Mouse (Mus musculus) kidney, postnatal 0 days (tissue): ENCODE results near the gene Avl9. TPM values are rescaled to one million over a fixed set of nuclear protein-coding genes. Genes with fewer than 3 reads are reported as not detected.

Source experiments
- ATAC-seq: fragments of 200-750 bp; cut with Nextera tagmentation; replicated peaks from 2 replicates; pipeline ENCODE4 v1.8.0; 2017; ENCODE audit warnings: low read depth, moderate number of reproducible peaks, moderate TSS enrichment, moderate library complexity; ENCODE audit not compliant: low FRiP score
- DNase-seq: peaks from one replicate; pipeline ENCODE4 v3.0.0-alpha.2; 2016; ENCODE audit warnings: low spot score
- H3K27ac ChIP-seq: fragments of 300-500 bp; sonication (generic); 2 replicates; pipeline ENCODE4 v1.5.1; 2014; ENCODE audit warnings: mild to moderate bottlenecking
- H3K27me3 ChIP-seq: fragments of 300-500 bp; sonication (generic); 2 replicates; pipeline ENCODE4 v1.6.1; 2014; ENCODE audit warnings: low read length, mixed read lengths; ENCODE audit not compliant: insufficient read depth
- H3K36me3 ChIP-seq: fragments of 300-500 bp; sonication (generic); 2 replicates; pipeline ENCODE4 v1.6.1; 2014; ENCODE audit warnings: low read length, mixed read lengths; ENCODE audit not compliant: insufficient read depth
- H3K4me1 ChIP-seq: fragments of 300-500 bp; sonication (generic); replicated peaks from 2 replicates; pipeline ENCODE4 v1.6.1; 2014; ENCODE audit warnings: antibody characterized with exemption, low read length, mixed read lengths; ENCODE audit not compliant: insufficient read depth
- H3K4me2 ChIP-seq: fragments of 300-500 bp; sonication (generic); 2 replicates; pipeline ENCODE4 v1.6.1; 2014; ENCODE audit warnings: mild to moderate bottlenecking, low read length, moderate library complexity, mixed read lengths
- H3K4me3 ChIP-seq: fragments of 300-500 bp; sonication (generic); replicated peaks from 2 replicates; pipeline ENCODE4 v1.5.1; 2014; ENCODE audit warnings: low read depth, low read length
- H3K9ac ChIP-seq: fragments of 300-500 bp; sonication (generic); 2 replicates; pipeline ENCODE4 v1.6.1; 2014; ENCODE audit warnings: low read depth, low read length
- H3K9me3 ChIP-seq: fragments of 300-500 bp; sonication (generic); replicated peaks from 2 replicates; pipeline ENCODE4 v1.6.1; 2016; ENCODE audit warnings: low read length, inconsistent platforms, mixed read lengths
- CTCF ChIP-seq: IDR thresholded peaks from 2 replicates; pipeline ENCODE4 v1.5.1; 2016; ENCODE audit warnings: antibody characterized with exemption, low read depth, mild to moderate bottlenecking, moderate library complexity
- WGBS: fragments of 180-500 bp; shearing (Covaris S2); extraction: QIAGEN DNeasy Blood & Tissue Kit; methylation state at CpG from one replicate; pipeline ENCODE4 v1.1.7; 2014; 5-methylcytosine and 5-hydroxymethylcytosine counted together
- polyA plus RNA-seq: library from polyadenylated mRNA; unstranded; fragments of >200 nt; fragmentation: Nextera tagmentation; extraction: Ambion mirVana; gene quantifications from 2 replicates; pipeline ENCODE4 v1.2.1, GENCODE M21; 2015

Gene Avl9
- polyA plus RNA-seq, 1 experiment from 2014 or later = 10.0 TPM

DNA sequence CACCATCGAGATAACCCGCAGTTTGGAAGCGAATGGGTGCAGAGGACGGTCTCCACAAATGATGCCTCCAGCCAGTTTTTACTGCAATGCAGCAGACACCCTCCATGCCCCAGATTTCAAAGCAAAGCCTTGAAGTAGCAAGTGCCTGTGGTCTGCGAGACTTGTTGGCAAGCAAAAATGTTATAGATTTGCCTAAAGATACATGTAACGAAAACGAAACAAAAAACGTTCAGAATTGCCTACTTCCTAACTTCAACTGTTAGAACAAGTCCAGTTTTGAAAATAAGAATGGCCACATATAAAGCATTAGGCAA lies 83.4 kb downstream of the Avl9 start:
- Histone ChIP-seq H3K4me3 (peak overlapping the region; percentile 92), H3K36me3 (no peaks in the 10 kb centered on the region), H3K27me3 (no peaks in the 10 kb centered on the region), H3K4me1 (peaks cover 13% of the 10 kb centered on the region), H3K9me3 (no peaks in the 10 kb centered on the region), H3K4me2 (peak overlapping the region; percentile 72), H3K9ac (peak overlapping the region; percentile 97), H3K27ac (peak overlapping the region; percentile 99)
- no peak for TF ChIP-seq CTCF
- WGBS = 12% methylated on average over 8 of the region's 8 CpGs
- DNase-seq (no peak), ATAC-seq (no peak)

DNA sequence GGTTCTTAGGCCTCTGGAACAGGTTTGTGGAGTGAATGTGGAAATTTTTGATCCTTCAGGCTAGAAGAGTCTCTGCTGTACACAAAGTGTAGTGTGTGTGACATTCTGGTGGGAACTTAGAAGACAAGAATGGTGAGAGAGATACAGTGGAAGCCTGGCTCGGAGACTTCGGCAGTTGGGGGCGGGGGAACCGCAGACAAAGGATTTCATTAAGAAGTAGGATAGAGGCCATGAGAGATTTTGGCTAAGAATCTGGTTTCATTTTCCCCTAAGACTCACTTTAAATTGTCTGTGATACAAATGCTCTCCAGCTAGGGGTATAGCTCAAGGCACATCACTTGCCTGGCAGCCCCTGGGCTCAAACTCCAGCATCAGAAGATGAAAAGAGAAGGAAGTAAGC lies 90.3 kb downstream of the Avl9 start:
- Histone ChIP-seq H3K36me3 (no peaks in the 10 kb centered on the region), H3K4me1 (no peaks in the 10 kb centered on the region), H3K9me3 (no peaks in the 10 kb centered on the region), H3K27me3 (no peaks in the 10 kb centered on the region), H3K9ac (no peak overlapping the region), H3K4me2 (no peak overlapping the region), H3K27ac (no peak overlapping the region), H3K4me3 (no peak overlapping the region)
- WGBS = 92% methylated on average over 4 of the region's 4 CpGs
- ATAC-seq = no peak
- no peak for TF ChIP-seq CTCF
- DNase-seq = no peak

DNA sequence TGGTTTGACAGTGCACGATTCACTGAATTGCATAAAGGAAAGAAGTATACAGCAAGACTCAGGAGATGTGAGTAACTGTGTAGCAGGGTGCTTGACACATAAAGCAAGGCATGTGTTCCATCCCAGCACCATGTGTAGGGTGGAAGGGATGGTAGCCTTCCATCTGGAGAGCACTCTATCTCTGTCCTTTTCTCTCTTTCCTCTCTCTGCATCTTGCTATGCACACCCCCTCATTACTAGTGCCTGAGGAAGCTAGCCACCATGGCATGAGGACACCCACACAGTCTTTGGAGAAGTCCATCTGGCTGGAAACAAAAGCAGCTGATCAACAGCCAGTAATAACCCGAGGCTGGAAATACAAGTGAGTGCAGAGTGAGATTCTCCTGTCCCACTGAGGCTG lies 91.5 kb downstream of the Avl9 start:
- no peaks in the 10 kb centered on the region for H3K27me3 ChIP-seq
- no peaks in the 10 kb centered on the region for H3K36me3 ChIP-seq
- H3K4me3 ChIP-seq = no peak overlapping the region
- no peaks in the 10 kb centered on the region for H3K4me1 ChIP-seq
- H3K27ac ChIP-seq = no peak overlapping the region
- H3K4me2 ChIP-seq = no peak overlapping the region
- H3K9me3 ChIP-seq = no peaks in the 10 kb centered on the region
- ATAC-seq = no peak
- TF ChIP-seq CTCF = no peak
- WGBS = 70% methylated on average over 2 of the region's 2 CpGs
- no peak overlapping the region for H3K9ac ChIP-seq
- DNase-seq = no peak

DNA sequence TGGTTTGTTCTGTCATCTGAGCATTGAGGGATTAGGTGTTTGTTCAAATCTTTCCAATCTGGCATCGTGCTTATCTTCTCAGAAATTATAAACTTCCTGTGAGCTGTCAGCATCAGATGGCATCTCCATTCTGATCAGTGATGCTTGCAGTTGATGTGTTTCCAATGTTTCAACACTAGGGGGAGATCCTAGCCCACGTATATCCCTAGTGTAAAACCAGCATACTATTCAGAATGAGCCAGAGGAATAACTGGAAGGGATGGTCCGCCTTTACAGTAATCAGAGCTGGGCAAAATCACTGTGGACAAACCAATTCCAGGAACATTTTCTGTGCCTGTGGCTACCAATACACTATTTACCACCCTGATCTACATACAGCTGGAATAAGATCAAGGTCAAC lies 94.0 kb downstream of the Avl9 start:
- H3K27me3 ChIP-seq = no peaks in the 10 kb centered on the region
- no peaks in the 10 kb centered on the region for H3K4me1 ChIP-seq
- TF ChIP-seq CTCF = peak; percentile 94
- DNase-seq = peak; percentile 89
- peak; percentile 84 for ATAC-seq
- no peaks in the 10 kb centered on the region for H3K36me3 ChIP-seq
- no peak overlapping the region for H3K4me3 ChIP-seq
- H3K27ac ChIP-seq = no peak overlapping the region
- no peak overlapping the region for H3K9ac ChIP-seq
- 12% methylated on average over 3 of the region's 3 CpGs for WGBS
- H3K9me3 ChIP-seq = no peaks in the 10 kb centered on the region
- no peak overlapping the region for H3K4me2 ChIP-seq

Other genes starting within 250 kb of the Avl9 start
- gene Pde1c, start 145.8 kb upstream of the Avl9 start, polyA plus RNA-seq = 0.99 and 1.2 TPM in 2 replicates
- 147 and 170 TPM in 2 replicates for gene Lsm5, start 10.2 kb upstream of the Avl9 start, polyA plus RNA-seq
- 16.0 TPM in 2 replicates for gene Kbtbd2, start 82.9 kb downstream of the Avl9 start, polyA plus RNA-seq
- 104 and 113 TPM in 2 replicates for gene Fkbp9, start 117.2 kb downstream of the Avl9 start, polyA plus RNA-seq
- gene Nt5c3, start 209.0 kb downstream of the Avl9 start, polyA plus RNA-seq = 82.4 and 85.9 TPM in 2 replicates
- 0.28 and 0.62 TPM in 2 replicates for gene Vmn1r4, start 209.1 kb downstream of the Avl9 start, polyA plus RNA-seq